Mouse (Mus musculus) hindbrain, embryonic 16.5 days (tissue): ENCODE results near the gene Ccndbp1. TPM values are rescaled to one million over a fixed set of nuclear protein-coding genes. Genes with fewer than 3 reads are reported as not detected.
"Not testable (repeated sequence)": the region's sequence is repeated elsewhere in the genome, so short reads cannot be mapped to it uniquely, and the experiment has no call there.

Experiments
- ATAC-seq: fragments of 200-750 bp; cut with Nextera tagmentation; 2 replicates; pipeline ENCODE4 v1.8.0; 2017; ENCODE audit warnings: moderate TSS enrichment, moderate library complexity
- H3K27ac ChIP-seq: fragments of 300-500 bp; sonication (generic); 2 replicates; pipeline ENCODE4 v1.5.1; 2014; ENCODE audit warnings: low read depth, mild to moderate bottlenecking, control low read depth, low read length, moderate library complexity
- H3K27me3 ChIP-seq: fragments of 300-500 bp; sonication (generic); replicated peaks from 2 replicates; pipeline ENCODE4 v1.6.1; 2014; ENCODE audit warnings: low read length; ENCODE audit not compliant: control insufficient read depth, insufficient read depth
- H3K36me3 ChIP-seq: fragments of 300-500 bp; sonication (generic); 2 replicates; pipeline ENCODE4 v1.6.1; 2014; ENCODE audit warnings: mild to moderate bottlenecking, low read length, moderate library complexity, mixed read lengths; ENCODE audit not compliant: control insufficient read depth, insufficient read depth
- H3K4me1 ChIP-seq: fragments of 300-500 bp; sonication (generic); 2 replicates; pipeline ENCODE4 v1.6.1; 2014; ENCODE audit warnings: low read depth, low read length; ENCODE audit not compliant: control insufficient read depth, insufficient read depth
- H3K4me2 ChIP-seq: fragments of 300-500 bp; sonication (generic); 2 replicates; pipeline ENCODE4 v1.6.1; 2014; ENCODE audit warnings: mild to moderate bottlenecking, low read length, control low read depth, moderate library complexity
- H3K4me3 ChIP-seq: fragments of 300-500 bp; sonication (generic); 2 replicates; pipeline ENCODE4 v1.5.1; 2014; ENCODE audit warnings: mild to moderate bottlenecking, low read length, control low read depth, moderate library complexity
- H3K9ac ChIP-seq: fragments of 300-500 bp; sonication (generic); 2 replicates; pipeline ENCODE4 v1.6.1; 2014; ENCODE audit warnings: low read depth, mild to moderate bottlenecking, control low read depth, low read length, moderate library complexity
- H3K9me3 ChIP-seq: fragments of 300-500 bp; sonication (generic); 2 replicates; pipeline ENCODE4 v1.6.1; 2014; ENCODE audit warnings: mild to moderate bottlenecking, low read length, moderate library complexity; ENCODE audit not compliant: control insufficient read depth
- WGBS: fragments of 180-500 bp; shearing (Covaris S2); extraction: QIAGEN DNeasy Blood & Tissue Kit; methylation state at CpG from one replicate; pipeline ENCODE4 v1.1.7; 2014; 5-methylcytosine and 5-hydroxymethylcytosine counted together
- polyA plus RNA-seq: library from polyadenylated mRNA; unstranded; fragments of >200 nt; fragmentation: Nextera tagmentation; extraction: Ambion mirVana; gene quantifications from 2 replicates; pipeline ENCODE4 v1.2.1, GENCODE M21; 2015

The Ccndbp1 gene
- polyA plus RNA-seq, 1 experiment from 2014 or later: 78.2 TPM

DNA sequence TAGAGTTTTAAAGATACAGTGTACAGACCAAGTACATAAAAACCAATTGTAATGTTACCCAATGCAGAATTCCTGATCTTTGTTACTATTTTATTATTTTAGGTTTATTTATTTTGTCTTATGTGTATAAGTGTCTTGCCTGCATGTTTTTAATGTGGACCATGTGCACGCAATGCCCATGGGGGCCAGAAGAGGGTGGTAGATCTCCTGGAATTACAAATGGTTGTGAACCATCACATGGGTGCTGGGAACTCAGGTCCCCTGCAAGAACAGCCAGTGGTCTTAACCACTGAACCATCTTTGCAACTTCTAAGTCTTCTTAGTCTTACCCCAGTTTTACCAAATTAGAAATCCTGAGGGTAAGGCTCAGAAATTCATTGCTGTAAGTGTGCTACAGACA, 23.0 kb upstream of the Ccndbp1 start:
- no peaks in the 10 kb centered on the region for H3K9me3 ChIP-seq
- no peak for ATAC-seq
- no peaks in the 10 kb centered on the region for H3K4me1 ChIP-seq
- H3K4me2 ChIP-seq: no peak overlapping the region
- no peak overlapping the region for H3K9ac ChIP-seq
- H3K4me3 ChIP-seq: no peak overlapping the region
- no peaks in the 10 kb centered on the region for H3K27me3 ChIP-seq
- WGBS: 93% methylated on average over 1 of the region's 1 CpGs
- H3K27ac ChIP-seq: no peak overlapping the region
- H3K36me3 ChIP-seq: peaks cover 8% of the 10 kb centered on the region

DNA sequence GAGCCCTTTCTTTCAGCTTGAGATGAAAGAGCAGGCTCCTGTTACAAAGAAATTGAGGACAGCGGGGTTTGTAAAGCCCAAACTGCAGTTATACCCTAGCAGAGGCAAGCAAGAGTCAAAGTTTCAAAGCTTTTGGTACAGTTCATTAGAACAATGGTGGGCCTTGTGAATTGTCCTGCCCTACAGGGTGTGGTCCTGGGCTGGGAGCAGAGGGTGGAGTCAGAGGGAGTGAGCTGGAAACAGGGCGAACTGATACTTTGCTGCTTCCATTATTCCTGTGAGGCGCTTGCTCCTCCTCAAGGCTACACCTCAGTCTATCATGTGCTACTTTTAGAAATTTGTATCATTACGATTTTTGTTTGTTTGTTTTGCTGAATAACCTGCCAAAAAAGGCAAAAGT, 17.0 kb upstream of the Ccndbp1 start:
- H3K4me1 ChIP-seq: no peaks in the 10 kb centered on the region
- no peak overlapping the region for H3K4me2 ChIP-seq
- WGBS: 80% methylated on average over 4 of the region's 4 CpGs
- no peak overlapping the region for H3K4me3 ChIP-seq
- H3K27me3 ChIP-seq: no peaks in the 10 kb centered on the region
- peaks cover 4% of the 10 kb centered on the region; the same call in 1 of the 2 replicates for H3K36me3 ChIP-seq
- H3K9ac ChIP-seq: no peak overlapping the region
- H3K9me3 ChIP-seq: no peaks in the 10 kb centered on the region
- ATAC-seq: no peak
- H3K27ac ChIP-seq: no peak overlapping the region

GRCm38 (mm10) chr2:120996607-120997006, 11.6 kb upstream of the Ccndbp1 start:
- H3K9me3 ChIP-seq, H3K9ac ChIP-seq, H3K36me3 ChIP-seq, ATAC-seq, H3K4me1 ChIP-seq, H3K4me3 ChIP-seq, H3K27me3 ChIP-seq, H3K27ac ChIP-seq, H3K4me2 ChIP-seq: not testable (repeated sequence)
- WGBS: 83% methylated on average over 1 of the region's 1 CpGs

DNA sequence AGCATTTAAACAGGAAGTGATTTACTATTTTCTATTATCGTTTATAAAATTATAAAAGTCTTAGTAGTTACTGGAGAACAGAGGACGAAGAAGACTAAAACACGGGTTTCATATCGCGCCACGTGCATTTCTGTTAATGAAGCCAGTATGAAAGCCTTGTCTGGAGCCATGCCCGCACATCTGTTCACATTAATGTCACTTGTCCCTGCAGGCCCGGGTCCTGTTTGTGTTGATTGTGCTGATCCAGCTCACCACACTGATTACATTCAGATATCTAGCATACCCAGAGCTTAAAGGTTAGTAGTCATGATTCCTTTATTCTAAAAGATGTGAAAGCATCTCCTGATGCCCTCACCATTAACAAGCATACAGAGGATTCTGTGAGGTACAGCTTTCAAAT, 9.3 kb upstream of the Ccndbp1 start:
- H3K9ac ChIP-seq: no peak overlapping the region

DNA sequence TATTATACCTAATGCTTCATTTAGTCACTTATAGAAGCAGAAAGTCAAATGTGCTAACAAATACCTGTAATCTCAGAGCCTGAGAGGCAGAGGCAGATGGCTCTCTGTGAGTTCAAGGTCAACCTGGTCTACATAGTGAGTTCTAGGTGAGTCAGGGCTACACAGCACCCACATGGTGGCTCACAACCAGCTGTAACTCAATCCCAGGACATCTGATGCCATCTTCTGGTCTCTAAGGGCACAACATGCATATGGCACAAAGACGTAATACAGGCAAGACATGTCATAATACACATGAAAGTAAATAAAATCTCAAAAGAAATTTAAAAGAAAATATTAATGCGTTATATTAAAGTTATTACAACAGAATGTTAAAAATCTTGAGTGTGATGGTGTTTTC, 4.6 kb upstream of the Ccndbp1 start:
- Histone ChIP-seq H3K36me3 (no peaks in the 10 kb centered on the region), H3K9ac (no peak overlapping the region), H3K9me3 (no peaks in the 10 kb centered on the region), H3K4me3 (no peak overlapping the region), H3K4me1 (no peaks in the 10 kb centered on the region), H3K27me3 (no peaks in the 10 kb centered on the region), H3K27ac (no peak overlapping the region), H3K4me2 (no peak overlapping the region)
- ATAC-seq: no peak
- 72% methylated on average over 2 of the region's 2 CpGs for WGBS

More for the DNA sequence above, 9.3 kb upstream of the Ccndbp1 start:
- no peak overlapping the region for H3K4me3 ChIP-seq
- H3K4me1 ChIP-seq: no peaks in the 10 kb centered on the region
- no peak for ATAC-seq
- H3K9me3 ChIP-seq: no peaks in the 10 kb centered on the region
- no peak overlapping the region for H3K27ac ChIP-seq
- 85% methylated on average over 8 of the region's 8 CpGs for WGBS
- no peaks in the 10 kb centered on the region; the same call in 1 of the 2 replicates for H3K36me3 ChIP-seq
- H3K4me2 ChIP-seq: no peak overlapping the region
- no peaks in the 10 kb centered on the region for H3K27me3 ChIP-seq

DNA sequence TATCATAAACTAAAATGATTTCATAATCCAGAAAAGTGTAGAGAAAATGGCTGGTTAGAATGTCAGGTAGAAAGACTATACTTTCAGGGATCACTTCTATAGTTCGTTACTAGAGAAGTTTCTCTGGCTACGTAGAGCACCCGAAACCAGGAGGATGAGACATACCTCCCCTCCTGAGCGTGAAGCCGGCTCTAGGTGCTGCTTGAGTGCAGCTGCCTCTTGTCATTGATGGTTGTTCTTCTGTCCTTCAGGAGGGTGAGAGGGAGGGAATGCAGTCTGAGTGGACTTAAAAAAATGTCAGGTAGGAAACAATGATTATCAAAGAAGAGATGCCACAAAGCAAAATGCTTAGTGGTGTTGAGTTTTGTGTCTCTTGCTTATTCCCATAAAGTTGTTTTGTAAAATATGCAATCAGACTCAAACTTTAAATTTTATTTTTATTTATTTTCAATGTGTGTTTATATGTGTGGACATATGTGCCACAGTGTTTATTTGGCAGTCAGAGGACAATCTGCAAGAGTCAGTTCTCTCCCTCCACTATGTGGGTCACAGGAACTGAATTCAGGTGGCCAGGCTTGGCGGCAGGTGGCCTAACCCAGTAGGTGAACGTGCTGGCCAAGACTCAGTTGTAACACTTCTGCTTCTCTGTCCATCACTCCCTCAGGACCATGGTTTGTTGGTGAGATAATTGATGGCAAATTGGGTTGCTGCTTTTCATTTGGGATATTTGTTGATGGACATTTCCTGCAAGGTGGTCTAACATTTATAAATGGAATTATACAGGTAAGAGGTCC, 4.0 kb upstream of the Ccndbp1 start:
- Histone ChIP-seq H3K4me2 (no peak overlapping the region), H3K27ac (no peak overlapping the region), H3K27me3 (no peaks in the 10 kb centered on the region), H3K9me3 (no peaks in the 10 kb centered on the region), H3K36me3 (no peaks in the 10 kb centered on the region), H3K4me3 (no peak overlapping the region), H3K4me1 (peaks cover 4% of the 10 kb centered on the region), H3K9ac (no peak overlapping the region)
- WGBS: 85% methylated on average over 7 of the region's 7 CpGs
- no peak for ATAC-seq

DNA sequence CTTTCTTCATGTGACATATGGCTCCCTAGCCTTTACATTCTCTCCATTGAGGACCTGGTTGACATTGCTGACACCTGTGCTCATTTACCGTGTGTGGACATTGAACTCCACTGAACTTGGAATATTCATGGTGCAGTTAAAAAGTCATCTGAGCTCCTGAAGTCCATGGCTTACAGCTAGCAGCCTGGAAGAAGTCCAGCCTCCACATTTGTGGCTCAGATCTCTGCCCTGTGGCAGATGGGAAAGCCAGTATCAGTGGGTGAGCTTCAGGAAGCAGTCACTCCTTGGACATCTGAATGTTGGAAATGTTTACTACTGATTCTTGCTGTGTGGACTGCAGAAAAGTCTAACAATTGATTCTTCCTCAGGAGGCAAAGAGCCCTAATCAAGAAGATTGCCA, 1.2 kb upstream of the Ccndbp1 start:
- Histone ChIP-seq H3K27me3 (no peaks in the 10 kb centered on the region), H3K4me1 (peaks cover 7% of the 10 kb centered on the region), H3K27ac (no peak overlapping the region), H3K36me3 (peaks cover 3% of the 10 kb centered on the region; the same call in 1 of the 2 replicates), H3K4me3 (no peak overlapping the region), H3K4me2 (no peak overlapping the region), H3K9me3 (no peaks in the 10 kb centered on the region), H3K9ac (no peak overlapping the region)
- no peak for ATAC-seq
- 88% methylated on average over 1 of the region's 1 CpGs for WGBS

- peak overlapping the region; percentile 78 for H3K9ac ChIP-seq
- H3K4me1 ChIP-seq: peaks cover 7% of the 10 kb centered on the region
- peaks cover 13% of the 10 kb centered on the region for H3K36me3 ChIP-seq
- no peaks in the 10 kb centered on the region for H3K27me3 ChIP-seq
- H3K4me2 ChIP-seq: peak overlapping the region; percentile 64
- ATAC-seq: no peak
- H3K4me3 ChIP-seq: peak overlapping the region; percentile 80
- H3K9me3 ChIP-seq: no peaks in the 10 kb centered on the region
- peak overlapping the region; percentile 54; the same call in 1 of the 2 replicates for H3K27ac ChIP-seq
- WGBS: under 1% methylated on average over 12 of the region's 12 CpGs
Observed at GRCm38 (mm10) chr2:121008664-121009007, 433 bp downstream of the Ccndbp1 start.

DNA sequence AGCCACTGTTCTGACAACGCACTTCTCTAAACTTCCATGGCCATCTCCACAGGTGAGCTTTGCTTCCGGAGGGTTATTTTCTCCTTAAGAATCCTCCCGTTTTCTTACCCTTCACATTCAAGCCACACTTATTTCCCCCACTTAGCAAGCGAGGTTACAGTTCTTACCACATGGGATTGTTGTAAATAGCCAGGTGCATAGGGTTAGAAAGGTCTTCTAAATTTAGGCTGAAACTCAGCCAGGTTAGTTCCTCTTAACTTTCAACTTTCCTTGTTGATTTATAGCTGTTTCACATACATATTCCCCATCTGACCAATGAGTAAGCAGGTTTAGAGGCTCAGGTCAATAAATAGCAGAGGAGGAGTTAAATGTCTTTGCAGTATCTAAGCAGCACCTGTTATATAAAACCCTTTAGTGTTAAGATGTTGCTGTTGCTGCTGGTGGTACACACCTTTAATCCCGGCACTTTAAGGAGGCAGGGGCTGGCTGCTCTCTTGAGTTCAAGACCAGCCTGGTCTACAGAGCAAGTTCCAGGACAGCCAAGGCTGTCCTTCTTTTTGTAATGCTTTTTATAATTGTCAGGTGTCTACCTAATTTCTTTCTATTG, 971 bp downstream of the Ccndbp1 start:
- Histone ChIP-seq H3K27ac (no peak overlapping the region), H3K9me3 (no peaks in the 10 kb centered on the region), H3K27me3 (no peaks in the 10 kb centered on the region), H3K4me2 (peak overlapping the region; percentile 64), H3K36me3 (peaks cover 15% of the 10 kb centered on the region), H3K4me1 (peaks cover 7% of the 10 kb centered on the region), H3K9ac (peak overlapping the region; percentile 78), H3K4me3 (peak overlapping the region; percentile 80)
- 32% methylated on average over 5 of the region's 5 CpGs for WGBS
- no peak for ATAC-seq
